Mouse (Mus musculus) cerebellum, adult 11 months (tissue): ENCODE data around the gene Capg.

Source experiments
- DNase-seq: peaks from one replicate; pipeline ENCODE4 v3.0.0; 2022

Capg gene

GRCm38 (mm10) chr6:72571826-72572225 lies 27.6 kb downstream of the Capg start:
- DNase-seq: no peak

GRCm38 (mm10) chr6:72576041-72576440 lies 31.9 kb downstream of the Capg start:
- DNase-seq: no peak

GRCm38 (mm10) chr6:72581625-72582382 lies 37.6 kb downstream of the Capg start:
- no peak for DNase-seq

- DNase-seq: no peak
These were observed 39.1 kb downstream of the Capg start for GRCm38 (mm10) chr6:72583211-72583839.

- DNase-seq: no peak
These were observed 40.0 kb downstream of the Capg start for GRCm38 (mm10) chr6:72584154-72584553.

GRCm38 (mm10) chr6:72586701-72587100 lies 42.5 kb downstream of the Capg start:
- no peak for DNase-seq

GRCm38 (mm10) chr6:72588307-72588706 lies 44.1 kb downstream of the Capg start:
- DNase-seq: no peak

GRCm38 (mm10) chr6:72590111-72590510 lies 45.9 kb downstream of the Capg start:
- DNase-seq: no peak

- DNase-seq: no peak
These were observed 49.0 kb downstream of the Capg start for GRCm38 (mm10) chr6:72593011-72593803.

- DNase-seq: no peak
These were observed 49.7 kb downstream of the Capg start for GRCm38 (mm10) chr6:72593914-72594313.

- no peak for DNase-seq
These were observed 53.1 kb downstream of the Capg start for GRCm38 (mm10) chr6:72597083-72597874.

GRCm38 (mm10) chr6:72597956-72598753 lies 54.0 kb downstream of the Capg start, which contains the start of the genes Elmod3 and Retsat:
TSS of gene Elmod3 (minus strand) at chr6:72598413.
TSS of gene Retsat (plus strand) at chr6:72598475.
- peak; percentile 81 for DNase-seq

- peak; percentile 51 for DNase-seq
These were observed 54.8 kb downstream of the Capg start for GRCm38 (mm10) chr6:72598791-72599557.

- DNase-seq: no peak
These were observed 56.0 kb downstream of the Capg start for GRCm38 (mm10) chr6:72600216-72600615.

GRCm38 (mm10) chr6:72600771-72601170 lies 56.6 kb downstream of the Capg start:
- no peak for DNase-seq

- DNase-seq: peak; percentile 57
These were observed 57.5 kb downstream of the Capg start for GRCm38 (mm10) chr6:72601732-72602131.

GRCm38 (mm10) chr6:72604066-72604465 lies 59.9 kb downstream of the Capg start:
- DNase-seq: no peak

- DNase-seq: no peak
These were observed 62.9 kb downstream of the Capg start for GRCm38 (mm10) chr6:72607060-72607459.

GRCm38 (mm10) chr6:72607676-72608075 lies 63.5 kb downstream of the Capg start:
- no peak for DNase-seq

GRCm38 (mm10) chr6:72608662-72609184 lies 64.5 kb downstream of the Capg start:
- no peak for DNase-seq

GRCm38 (mm10) chr6:72610261-72610660 lies 66.1 kb downstream of the Capg start:
- DNase-seq: no peak
